Comparison of ENCODE assay signal across 8 mouse cellular contexts in the genomic region with DNA sequence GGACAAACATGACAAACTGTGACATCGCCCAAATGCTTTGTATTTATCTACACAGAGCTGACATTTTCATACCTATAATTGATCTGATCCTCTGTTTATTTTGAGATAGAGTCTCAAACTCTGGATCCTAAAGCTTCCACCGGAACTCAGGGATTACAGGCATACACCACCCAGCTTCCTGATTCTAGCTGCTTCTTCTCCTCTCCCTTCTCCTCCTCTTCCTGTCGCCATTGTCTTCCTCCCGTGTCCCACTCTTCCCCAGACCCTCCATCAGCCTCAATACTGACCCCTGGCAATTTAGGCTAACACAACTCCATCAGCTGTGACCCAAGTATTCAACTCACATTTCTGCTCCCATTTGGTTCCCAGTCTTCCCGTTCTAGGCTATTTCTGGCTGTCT. TPM values are rescaled to one million over a fixed set of nuclear protein-coding genes. Genes with fewer than 3 reads are reported as not detected.
DNase-seq lines count a peak whose midpoint lies in the region; ATAC-seq and TF ChIP-seq lines count a peak whose summit lies in the region.

No protein-coding gene starts in this region.

- peak overlapping the region; percentile 78 for H3K4me2 ChIP-seq in heart, embryonic 11.5 days
- peak overlapping the region; percentile 89 for H3K4me2 ChIP-seq in hindbrain, embryonic 13.5 days
- peak overlapping the region; percentile 82 for H3K4me2 ChIP-seq in midbrain, embryonic 13.5 days (replicated peaks)

- no peak for TF ChIP-seq EP300 in MEL (IDR thresholded peaks at IDR 0.05; ENCODE audit: low read depth in 1 of 2, low read length in 2 of 2)

- peaks cover 23% of the 10 kb centered on the region for H3K27me3 ChIP-seq in heart, embryonic 11.5 days (ENCODE audit: control insufficient read depth, insufficient read depth, low read length)
- H3K27me3 ChIP-seq in MEL (ENCODE audit: control insufficient read depth in 1 of 2, insufficient read depth in 2 of 2, low read length in 2 of 2) = no peaks in the 10 kb centered on the region
- H3K27me3 ChIP-seq in hindbrain, embryonic 13.5 days = peaks cover 60% of the 10 kb centered on the region
- peaks cover 57% of the 10 kb centered on the region for H3K27me3 ChIP-seq in midbrain, embryonic 13.5 days

- 11% methylated on average over 5 of the region's 5 CpGs for WGBS in heart, embryonic 11.5 days (ENCODE audit: insufficient replicate concordance)
- 15% methylated on average over 5 of the region's 5 CpGs for WGBS in hindbrain, embryonic 13.5 days
- WGBS in midbrain, embryonic 13.5 days = 16% methylated on average over 5 of the region's 5 CpGs

- H3K27ac ChIP-seq in heart, embryonic 11.5 days (ENCODE audit: low read depth, low read length) = no peak overlapping the region
- peak overlapping the region; percentile 58 for H3K27ac ChIP-seq in MEL (ENCODE audit: control insufficient read depth, low read depth, low read length)
- no peak overlapping the region for H3K27ac ChIP-seq in hindbrain, embryonic 13.5 days
- no peak overlapping the region for H3K27ac ChIP-seq in midbrain, embryonic 13.5 days

- no peak for DNase-seq in heart, adult 8-10 months (ENCODE audit: low spot score)
- DNase-seq in MEL (ENCODE audit: low read depth, low spot score) = no peak
- DNase-seq in layer of hippocampus, postnatal 36 days = no peak
- DNase-seq in left cerebral cortex, postnatal 4 days = no peak
- no peak for DNase-seq in frontal cortex, postnatal 25 days (ENCODE audit: low spot score in 2 of 2)

- H3K36me3 ChIP-seq in heart, embryonic 11.5 days (ENCODE audit: control insufficient read depth, insufficient read depth, low read length) = no peaks in the 10 kb centered on the region
- peaks cover 0 to 7% of the 10 kb centered on the region in 2 experiments; a peak in 2 of 4 replicates for H3K36me3 ChIP-seq in MEL (ENCODE audit: control insufficient read depth in 1 of 2, insufficient read depth in 2 of 2, low read length in 2 of 2)
- no peaks in the 10 kb centered on the region for H3K36me3 ChIP-seq in hindbrain, embryonic 13.5 days
- H3K36me3 ChIP-seq in midbrain, embryonic 13.5 days = no peaks in the 10 kb centered on the region

- TF ChIP-seq RAD21 in MEL (IDR thresholded peaks at IDR 0.05; ENCODE audit: low read depth, low read length) = no peak

- TF ChIP-seq CTCF in MEL (IDR thresholded peaks at IDR 0.05 in 2 of 3, conservative IDR thresholded peaks at IDR 0.05 in 1 of 3; ENCODE audit: control insufficient read depth in 1 of 3, insufficient read depth in 1 of 3, low read depth in 2 of 3, low read length in 3 of 3, poor library complexity in 1 of 3, severe bottlenecking in 1 of 3) = no peak

- H3K4me1 ChIP-seq in heart, embryonic 11.5 days (ENCODE audit: control insufficient read depth, insufficient read depth, low read length) = 0 out of 2 replicates have a peak, but pooled peaks cover 10% of the 10 kb centered on the region
- peaks cover 4 to 16% of the 10 kb centered on the region in 2 experiments for H3K4me1 ChIP-seq in MEL (ENCODE audit: control insufficient read depth in 1 of 2, insufficient read depth in 2 of 2, low read length in 2 of 2)
- H3K4me1 ChIP-seq in hindbrain, embryonic 13.5 days (replicated peaks) = peaks cover 24% of the 10 kb centered on the region
- peaks cover 18% of the 10 kb centered on the region for H3K4me1 ChIP-seq in midbrain, embryonic 13.5 days (replicated peaks)

- peak overlapping the region; percentile 69 for H3K9ac ChIP-seq in heart, embryonic 11.5 days (ENCODE audit: low read depth, low read length)
- peak overlapping the region; percentile 92 for H3K9ac ChIP-seq in MEL (ENCODE audit: control insufficient read depth, low read depth, low read length, poor library complexity, severe bottlenecking)
- peak overlapping the region; percentile 80 for H3K9ac ChIP-seq in hindbrain, embryonic 13.5 days
- H3K9ac ChIP-seq in midbrain, embryonic 13.5 days (replicated peaks) = peak overlapping the region; percentile 81

- peaks cover 2% of the 10 kb centered on the region; the same call in 1 of the 2 replicates for H3K79me2 ChIP-seq in MEL (ENCODE audit: control insufficient read depth, insufficient read depth, low read length, poor library complexity)

- no peaks in the 10 kb centered on the region for H3K9me3 ChIP-seq in heart, embryonic 11.5 days (replicated peaks; ENCODE audit: control insufficient read depth, low read length)
- H3K9me3 ChIP-seq in MEL (replicated peaks; ENCODE audit: insufficient read depth, low read length) = no peaks in the 10 kb centered on the region
- no peaks in the 10 kb centered on the region for H3K9me3 ChIP-seq in hindbrain, embryonic 13.5 days
- H3K9me3 ChIP-seq in midbrain, embryonic 13.5 days = no peaks in the 10 kb centered on the region

- intact Hi-C loops in left cerebral cortex, postnatal 4 days (cut with DNase I) = loop anchor here (5.0 kb wide), 1 partner anchor 75 kb away; the partner anchor contains the start of gene Bahd1

- H3K4me3 ChIP-seq in heart, embryonic 11.5 days (ENCODE audit: low read depth, low read length) = peak overlapping the region; percentile 51
- peak overlapping the region; percentile 75 to 78 for H3K4me3 ChIP-seq in MEL (ENCODE audit: control insufficient read depth in 1 of 2, insufficient read depth in 1 of 2, low read depth in 2 of 2, low read length in 2 of 2)
- peak overlapping the region; percentile 63 for H3K4me3 ChIP-seq in hindbrain, embryonic 13.5 days
- H3K4me3 ChIP-seq in midbrain, embryonic 13.5 days (replicated peaks) = peak overlapping the region; percentile 58

- no peak for ATAC-seq in heart, embryonic 11.5 days (replicated peaks; ENCODE audit: insufficient number of reproducible peaks, low FRiP score, low TSS enrichment)
- no peak for ATAC-seq in hindbrain, embryonic 13.5 days (ENCODE audit: low FRiP score)
- ATAC-seq in midbrain, embryonic 13.5 days = no peak

- no peak for TF ChIP-seq POLR2A in MEL (IDR thresholded peaks at IDR 0.05; ENCODE audit: control insufficient read depth in 1 of 2, insufficient read depth in 1 of 2, low read depth in 1 of 2, low read length in 2 of 2, poor library complexity in 1 of 2)

TF ChIP-seq in MEL, 35 proteins besides CTCF, POLR2A, EP300 and RAD21:
- no peak for TF ChIP-seq USF2 (IDR thresholded peaks at IDR 0.05; ENCODE audit: borderline replicate concordance in 1 of 2, insufficient read depth in 1 of 2, low read depth in 1 of 2, low read length in 2 of 2)
- no peak for TF ChIP-seq NRF1 (IDR thresholded peaks at IDR 0.05; ENCODE audit: insufficient read depth, low read depth, low read length, poor library complexity, severe bottlenecking)
- no peak for TF ChIP-seq HCFC1 (IDR thresholded peaks at IDR 0.05; ENCODE audit: low read depth, low read length)
- no peak for TF ChIP-seq ZC3H11A (IDR thresholded peaks at IDR 0.05; ENCODE audit: low read depth, low read length)
- TF ChIP-seq JUND (IDR thresholded peaks at IDR 0.05; ENCODE audit: low read depth, low read length) = no peak
- TF ChIP-seq MAFK (IDR thresholded peaks at IDR 0.05; ENCODE audit: borderline replicate concordance, low read depth, low read length) = no peak
- no peak for TF ChIP-seq MYC (IDR thresholded peaks at IDR 0.05; ENCODE audit: low read depth, low read length)
- no peak for TF ChIP-seq NELFE (IDR thresholded peaks at IDR 0.05; ENCODE audit: low read depth, low read length)
- no peak for TF ChIP-seq TAL1 (IDR thresholded peaks at IDR 0.05; ENCODE audit: low read length)
- no peak for TF ChIP-seq SMC3 (IDR thresholded peaks at IDR 0.05; ENCODE audit: low read depth, low read length)
- TF ChIP-seq MAX (IDR thresholded peaks at IDR 0.05; ENCODE audit: low read length) = no peak

RNA-seq across cellular contexts. Expression of gene Chst14, which starts 50.6 kb away (rescaled TPM):
- 19.6 and 22.3 TPM in 2 replicates for polyA plus RNA-seq in heart, embryonic 11.5 days (2014; fragmentation: Nextera tagmentation; extraction: Ambion mirVana)
- 1 to 10 TPM; 5.7 to 9.2 (median 8.4) TPM for total RNA-seq in heart, adult 8-10 months (2022)
- total RNA-seq in MEL (2012; rRNA removed) = 2.1 and 2.2 TPM in 2 replicates
- polyA plus RNA-seq in MEL (2012; ENCODE audit: insufficient read depth in 1 of 2, insufficient read length in 2 of 2, low read depth in 1 of 2, low replicate concordance in 2 of 2, missing spikeins in 1 of 2) = 1 to 10 TPM in 1 of 2 experiments, not detected in 1; 5.0 TPM
- polyA plus RNA-seq in hindbrain, embryonic 13.5 days (2015; fragmentation: Nextera tagmentation; extraction: Ambion mirVana) = 6.9 and 8.1 TPM in 2 replicates
- polyA plus RNA-seq in midbrain, embryonic 13.5 days (2015; fragmentation: Nextera tagmentation; extraction: Ambion mirVana) = 6.2 and 6.6 TPM in 2 replicates
- total RNA-seq in layer of hippocampus, postnatal 36 days (2021) = 1 to 10 TPM; 2.7 to 2.9 TPM
- 1 to 10 TPM; 4.0 to 4.3 TPM for total RNA-seq in left cerebral cortex, postnatal 4 days (2021)

RNA-seq across cellular contexts. Expression of gene Ccdc32, which starts 52.3 kb away (rescaled TPM):
- polyA plus RNA-seq in heart, embryonic 11.5 days (2014; fragmentation: Nextera tagmentation; extraction: Ambion mirVana) = 16.4 and 17.1 TPM in 2 replicates
- 10 to 100 TPM in 3 of 4 experiments, 1 to 10 TPM in 1; 9.5 to 13.6 (median 11.9) TPM for total RNA-seq in heart, adult 8-10 months (2022)
- total RNA-seq in MEL (2012; rRNA removed) = 14.8 and 18.7 TPM in 2 replicates
- polyA plus RNA-seq in MEL (2012; ENCODE audit: insufficient read depth in 1 of 2, insufficient read length in 2 of 2, low read depth in 1 of 2, low replicate concordance in 2 of 2, missing spikeins in 1 of 2) = 10 to 100 TPM in 1 of 2 experiments, not detected in 1; 15.0 TPM
- polyA plus RNA-seq in hindbrain, embryonic 13.5 days (2015; fragmentation: Nextera tagmentation; extraction: Ambion mirVana) = 34.2 and 36.0 TPM in 2 replicates
- polyA plus RNA-seq in midbrain, embryonic 13.5 days (2015; fragmentation: Nextera tagmentation; extraction: Ambion mirVana) = 30.7 and 31.9 TPM in 2 replicates
- total RNA-seq in layer of hippocampus, postnatal 36 days (2021) = 10 to 100 TPM; 51.3 to 55.5 TPM
- 10 to 100 TPM; 41.6 to 43.4 TPM for total RNA-seq in left cerebral cortex, postnatal 4 days (2021)

RNA-seq across cellular contexts. Expression of gene Rpusd2, which starts 57.6 kb away (rescaled TPM):
- 4.0 and 4.8 TPM in 2 replicates for polyA plus RNA-seq in heart, embryonic 11.5 days (2014; fragmentation: Nextera tagmentation; extraction: Ambion mirVana)
- total RNA-seq in heart, adult 8-10 months (2022) = 1 to 10 TPM; 4.2 to 4.7 (median 4.5) TPM
- total RNA-seq in MEL (2012; rRNA removed) = 15.2 and 18.6 TPM in 2 replicates
- polyA plus RNA-seq in MEL (2012; ENCODE audit: insufficient read depth in 1 of 2, insufficient read length in 2 of 2, low read depth in 1 of 2, low replicate concordance in 2 of 2, missing spikeins in 1 of 2) = 10 to 100 TPM in 1 of 2 experiments, not detected in 1; 15.5 TPM
- 4.4 and 4.7 TPM in 2 replicates for polyA plus RNA-seq in hindbrain, embryonic 13.5 days (2015; fragmentation: Nextera tagmentation; extraction: Ambion mirVana)
- polyA plus RNA-seq in midbrain, embryonic 13.5 days (2015; fragmentation: Nextera tagmentation; extraction: Ambion mirVana) = 5.6 and 5.8 TPM in 2 replicates
- 1 to 10 TPM; 7.3 to 7.5 TPM for total RNA-seq in layer of hippocampus, postnatal 36 days (2021)
- 1 to 10 TPM; 8.2 to 8.5 TPM for total RNA-seq in left cerebral cortex, postnatal 4 days (2021)
